Mouse (Mus musculus) thymus, adult 2 months (tissue): ENCODE results near the gene Grcc10. TPM values are rescaled to one million over a fixed set of nuclear protein-coding genes. Genes with fewer than 3 reads are reported as not detected.

Experiments used
- DNase-seq: peaks from one replicate; pipeline ENCODE4 v3.0.0; 2021
- H3K27ac ChIP-seq: fragments of 200-500 bp; 2 replicates; pipeline ENCODE4 v1.5.1; 2012; ENCODE audit warnings: low read length, control low read depth; ENCODE audit not compliant: control insufficient read depth, insufficient read depth
- H3K27me3 ChIP-seq: fragments of 200-500 bp; 2 replicates; pipeline ENCODE4 v1.6.1; 2012; ENCODE audit warnings: mild to moderate bottlenecking, low read length, moderate library complexity, mixed read lengths; ENCODE audit not compliant: control insufficient read depth, insufficient read depth
- H3K36me3 ChIP-seq: fragments of 200-500 bp; 2 replicates; pipeline ENCODE4 v1.6.1; 2012; ENCODE audit warnings: mild to moderate bottlenecking, low read length, moderate library complexity; ENCODE audit not compliant: control insufficient read depth, insufficient read depth
- H3K4me1 ChIP-seq: fragments of 200-500 bp; replicated peaks from 2 replicates; pipeline ENCODE4 v1.6.1; 2012; ENCODE audit warnings: low read length; ENCODE audit not compliant: control insufficient read depth, insufficient read depth
- H3K4me3 ChIP-seq: fragments of 200-500 bp; 2 replicates; pipeline ENCODE4 v1.5.1; 2012; ENCODE audit warnings: mild to moderate bottlenecking, low read length, control low read depth, moderate library complexity; ENCODE audit not compliant: control insufficient read depth, insufficient read depth
- CTCF ChIP-seq: fragments of 200-500 bp; IDR thresholded peaks from 2 replicates; pipeline ENCODE4 v1.5.1; 2012; ENCODE audit warnings: mild to moderate bottlenecking, control low read depth, low read length, moderate library complexity, borderline replicate concordance; ENCODE audit not compliant: control insufficient read depth, poor library complexity, insufficient read depth; ENCODE audit errors: extremely low read depth
- POLR2A ChIP-seq: fragments of 200-500 bp; IDR thresholded peaks from 2 replicates; pipeline ENCODE4 v1.6.1; 2012; ENCODE audit warnings: mild to moderate bottlenecking, low read length, control low read depth, moderate library complexity; ENCODE audit not compliant: control insufficient read depth, poor library complexity, insufficient read depth; ENCODE audit errors: extremely low read depth
- WGBS: fragments of 180-500 bp; shearing (Covaris S2); methylation state at CpG from one replicate; pipeline ENCODE4 v1.1.7; 2018; 5-methylcytosine and 5-hydroxymethylcytosine counted together
- polyA plus RNA-seq: library from polyadenylated mRNA; depleted of rRNA; stranded (reverse); fragments of >200 nt; gene quantifications from 2 replicates; pipeline ENCODE4 v1.2.3, GENCODE M21; 2012

Gene Grcc10
- polyA plus RNA-seq, 1 experiment: 352 TPM

GRCm38 (mm10) chr6:124780917-124781316 is 39.7 kb upstream of the Grcc10 start:
- Histone ChIP-seq H3K36me3 (no peaks in the 10 kb centered on the region), H3K27me3 (no peaks in the 10 kb centered on the region), H3K27ac (no peak overlapping the region), H3K4me1 (peaks cover 28% of the 10 kb centered on the region), H3K4me3 (no peak overlapping the region)
- WGBS: 93% methylated on average over 7 of the region's 7 CpGs
- no peak for TF ChIP-seq POLR2A
- TF ChIP-seq CTCF: no peak
- DNase-seq: no peak

- H3K36me3 ChIP-seq: no peaks in the 10 kb centered on the region
- H3K27me3 ChIP-seq: no peaks in the 10 kb centered on the region
- no peak for TF ChIP-seq POLR2A
- no peak for TF ChIP-seq CTCF
- WGBS: 30% methylated on average over 10 of the region's 10 CpGs
- peak overlapping the region; percentile 67 for H3K27ac ChIP-seq
- peak overlapping the region; percentile 49 for H3K4me3 ChIP-seq
- no peak for DNase-seq
- peaks cover 28% of the 10 kb centered on the region for H3K4me1 ChIP-seq
Observed at GRCm38 (mm10) chr6:124779984-124780416, 38.8 kb upstream of the Grcc10 start.

GRCm38 (mm10) chr6:124779222-124779983 is 38.2 kb upstream of the Grcc10 start, which contains the start of gene Lrrc23:
TSS of gene Lrrc23 (minus strand) at chr6:124779727.
- Histone ChIP-seq H3K36me3 (no peaks in the 10 kb centered on the region), H3K27me3 (no peaks in the 10 kb centered on the region), H3K4me1 (peaks cover 28% of the 10 kb centered on the region), H3K4me3 (peak within 1 kb of the TSS; percentile 49), H3K27ac (peak within 1 kb of the TSS; percentile 67)
- 6% methylated on average over 23 of the region's 23 CpGs for WGBS
- peak; percentile 76 for DNase-seq
- no peak for TF ChIP-seq CTCF
- no peak for TF ChIP-seq POLR2A

DNA sequence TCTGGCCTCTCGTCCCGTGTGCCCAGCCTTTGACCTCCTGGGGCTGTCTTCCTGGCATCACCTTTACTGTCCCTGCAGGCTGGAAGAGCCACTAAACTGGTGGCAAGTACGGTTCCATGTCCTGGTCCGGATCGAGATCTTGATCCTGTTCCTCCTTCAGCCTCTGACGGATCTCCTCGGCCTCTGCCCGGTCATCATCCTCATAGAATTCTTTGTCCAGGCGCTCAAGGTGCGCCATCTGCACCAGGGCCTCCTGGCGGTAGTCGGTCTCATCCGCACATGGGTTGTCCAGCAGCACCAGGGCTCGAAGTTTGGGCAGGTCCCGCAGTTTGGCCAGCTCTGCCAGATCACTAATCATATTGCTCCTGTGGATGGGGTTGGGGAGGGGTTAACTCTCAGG is 29.3 kb upstream of the Grcc10 start:
- Histone ChIP-seq H3K27me3 (no peaks in the 10 kb centered on the region), H3K36me3 (no peaks in the 10 kb centered on the region), H3K4me3 (no peak overlapping the region), H3K4me1 (peaks cover 20% of the 10 kb centered on the region), H3K27ac (no peak overlapping the region)
- DNase-seq: no peak
- no peak for TF ChIP-seq POLR2A
- TF ChIP-seq CTCF: no peak
- WGBS: 96% methylated on average over 15 of the region's 15 CpGs

DNA sequence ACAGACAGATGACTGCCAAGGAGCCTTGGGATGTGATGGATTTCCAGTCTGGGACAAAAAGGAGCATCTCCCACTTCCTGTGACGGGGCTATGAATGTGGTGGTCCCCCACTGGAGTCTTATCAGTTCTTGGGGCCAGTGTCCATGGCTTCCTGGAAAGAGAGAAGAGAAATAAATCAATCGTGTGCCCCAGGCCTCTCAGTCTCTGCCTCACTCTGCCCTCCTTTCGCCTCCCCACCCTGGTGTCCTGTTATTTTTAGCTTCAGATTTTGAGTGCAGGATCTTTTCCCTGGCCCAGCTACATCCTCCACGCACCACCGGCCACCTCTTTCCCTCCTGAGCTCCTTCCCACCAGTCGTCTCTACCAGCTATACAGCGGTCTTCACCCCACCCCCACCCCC is 28.8 kb upstream of the Grcc10 start:
- no peak overlapping the region for H3K4me3 ChIP-seq
- 79% methylated on average over 7 of the region's 7 CpGs for WGBS
- peaks cover 20% of the 10 kb centered on the region for H3K4me1 ChIP-seq
- no peaks in the 10 kb centered on the region for H3K36me3 ChIP-seq
- no peak overlapping the region for H3K27ac ChIP-seq
- H3K27me3 ChIP-seq: no peaks in the 10 kb centered on the region
- no peak for DNase-seq
- TF ChIP-seq POLR2A (no peak), CTCF (no peak)

DNA sequence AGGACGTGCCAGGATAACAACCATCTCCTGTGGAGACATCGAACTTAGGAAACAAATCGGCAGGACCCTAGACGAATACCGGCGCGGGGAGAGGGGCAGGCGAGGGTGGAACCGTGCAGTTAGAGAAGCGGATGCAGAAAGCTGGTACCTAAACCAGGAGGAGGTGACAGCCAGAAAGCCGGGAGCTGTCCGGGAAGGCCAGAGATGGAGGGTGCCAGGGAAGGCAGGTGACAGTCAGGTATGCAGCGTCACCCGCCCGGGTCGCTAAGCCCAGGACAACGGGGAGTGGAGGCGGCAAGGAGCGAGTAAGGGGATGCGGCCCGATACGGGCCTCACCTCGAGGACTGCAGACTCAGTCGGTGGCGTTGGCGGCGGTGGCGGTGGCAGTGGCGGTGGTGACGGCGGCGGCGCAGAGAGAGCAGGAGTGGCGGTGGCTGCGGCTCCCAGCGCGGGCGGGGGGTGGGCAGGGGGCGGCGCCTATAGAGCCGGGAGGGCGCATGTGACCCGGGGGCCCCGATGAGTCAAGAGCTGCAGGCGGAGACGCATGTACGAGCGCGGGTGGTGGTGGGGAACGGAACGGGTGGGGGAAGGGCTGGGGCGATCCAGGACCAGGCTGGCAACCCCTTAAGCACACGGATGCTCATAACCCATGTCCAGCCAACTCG is 28.1 kb upstream of the Grcc10 start, which contains the start of gene Eno2:
TSS of gene Eno2 (minus strand) at position 573 of the 665 bp plus-strand sequence.
- Histone ChIP-seq H3K4me1 (peaks cover 20% of the 10 kb centered on the region), H3K36me3 (no peaks in the 10 kb centered on the region), H3K27ac (no peak within 1 kb of the TSS), H3K27me3 (no peaks in the 10 kb centered on the region), H3K4me3 (peak within 1 kb of the TSS; percentile 45)
- TF ChIP-seq POLR2A (no peak), CTCF (0 out of 2 replicates have a peak, but pooled peaks have one; percentile 10)
- peak; percentile 59 for DNase-seq
- WGBS: 1% methylated on average over 54 of the region's 54 CpGs
